Mouse (Mus musculus): ENCODE measurements around the gene Nsg2. TPM values are rescaled to one million over a fixed set of nuclear protein-coding genes. Genes with fewer than 3 reads are reported as not detected.

Gene Nsg2
- polyA plus RNA-seq, 1 experiment, result 624 TPM

GRCm38 (mm10) chr11:32068736-32069490 lies 68.7 kb downstream of the Nsg2 start:
- DNase-seq (ENCODE audit: extremely low spot score in 1 of 2, low spot score in 1 of 2), result no peak

- DNase-seq (ENCODE audit: extremely low spot score in 1 of 2, low spot score in 1 of 2), result no peak
Measured at GRCm38 (mm10) chr11:32075163-32075562, 74.9 kb downstream of the Nsg2 start.

GRCm38 (mm10) chr11:32083462-32083861 lies 83.2 kb downstream of the Nsg2 start:
- DNase-seq (ENCODE audit: extremely low spot score in 1 of 2, low spot score in 1 of 2), result peak; percentile 77 to 81

GRCm38 (mm10) chr11:32086525-32086924 lies 86.3 kb downstream of the Nsg2 start:
- no peak for DNase-seq (ENCODE audit: extremely low spot score in 1 of 2, low spot score in 1 of 2)

GRCm38 (mm10) chr11:32087376-32087775 lies 87.1 kb downstream of the Nsg2 start:
- DNase-seq (ENCODE audit: extremely low spot score in 1 of 2, low spot score in 1 of 2), result peak; percentile 89 to 90

- DNase-seq (ENCODE audit: extremely low spot score in 1 of 2, low spot score in 1 of 2), result no peak
Measured at GRCm38 (mm10) chr11:32087779-32088442, 87.6 kb downstream of the Nsg2 start.

- no peak for DNase-seq (ENCODE audit: extremely low spot score in 1 of 2, low spot score in 1 of 2)
Measured at GRCm38 (mm10) chr11:32095793-32096192, 95.5 kb downstream of the Nsg2 start.

GRCm38 (mm10) chr11:32096346-32096745 lies 96.1 kb downstream of the Nsg2 start:
- no peak for DNase-seq (ENCODE audit: extremely low spot score in 1 of 2, low spot score in 1 of 2)

- DNase-seq (ENCODE audit: extremely low spot score in 1 of 2, low spot score in 1 of 2), result peak in 1 of 2 experiments; percentile 57
Measured at GRCm38 (mm10) chr11:32101059-32101632, 100.9 kb downstream of the Nsg2 start.

- DNase-seq (ENCODE audit: extremely low spot score in 1 of 2, low spot score in 1 of 2), result no peak
Measured at GRCm38 (mm10) chr11:32102976-32103375, 102.7 kb downstream of the Nsg2 start.

GRCm38 (mm10) chr11:32104406-32105116 lies 104.3 kb downstream of the Nsg2 start:
- DNase-seq (ENCODE audit: extremely low spot score in 1 of 2, low spot score in 1 of 2), result no peak

GRCm38 (mm10) chr11:32105750-32106646 lies 105.7 kb downstream of the Nsg2 start:
- no peak for DNase-seq (ENCODE audit: extremely low spot score in 1 of 2, low spot score in 1 of 2)

GRCm38 (mm10) chr11:32106647-32106985 lies 106.4 kb downstream of the Nsg2 start:
- DNase-seq (ENCODE audit: extremely low spot score in 1 of 2, low spot score in 1 of 2), result no peak

GRCm38 (mm10) chr11:32108441-32108840 lies 108.2 kb downstream of the Nsg2 start:
- no peak for DNase-seq (ENCODE audit: extremely low spot score in 1 of 2, low spot score in 1 of 2)

Other genes starting within 250 kb of the Nsg2 start
- 52.9 and 55.5 TPM in 2 replicates for gene Cpeb4, start 128.3 kb upstream of the Nsg2 start, polyA plus RNA-seq (2012; rRNA removed)
- 0.12 and 0.19 TPM in 2 replicates for gene 4930524B15Rik, start 34.9 kb upstream of the Nsg2 start, polyA plus RNA-seq (2012; rRNA removed)
- not detected in 2 replicates for gene Il9r, start 199.8 kb downstream of the Nsg2 start, polyA plus RNA-seq (2012; rRNA removed)
- 47.4 and 54.0 TPM in 2 replicates for gene Snrnp25, start 205.0 kb downstream of the Nsg2 start, polyA plus RNA-seq (2012; rRNA removed)
- 23.6 and 26.7 TPM in 2 replicates for gene Rhbdf1, start 221.8 kb downstream of the Nsg2 start, polyA plus RNA-seq (2012; rRNA removed)
- gene Mpg, start 226.0 kb downstream of the Nsg2 start, polyA plus RNA-seq (2012; rRNA removed), result 13.8 and 17.0 TPM in 2 replicates

Measured in frontal cortex, adult 2 months (tissue).